Mouse (Mus musculus) monocyte, adult 2 months (primary cell): ENCODE data around the gene Adgre1.
"Not testable (repeated sequence)": the region's sequence is repeated elsewhere in the genome, so short reads cannot be mapped to it uniquely, and the experiment has no call there.

Source experiments
- DNase-seq, 2 experiments: peaks; one replicate each; pipeline ENCODE4 v3.0.0; 2022; ENCODE audit warnings: low spot score in 2 of 2, low read depth in 1 of 2

Gene Adgre1

GRCm38 (mm10) chr17:57358441-57358840, at the start of gene Adgre1:
TSS of gene Adgre1 (plus strand) at chr17:57358691.
- peak in 1 of 2 experiments; percentile 38 for DNase-seq

DNA sequence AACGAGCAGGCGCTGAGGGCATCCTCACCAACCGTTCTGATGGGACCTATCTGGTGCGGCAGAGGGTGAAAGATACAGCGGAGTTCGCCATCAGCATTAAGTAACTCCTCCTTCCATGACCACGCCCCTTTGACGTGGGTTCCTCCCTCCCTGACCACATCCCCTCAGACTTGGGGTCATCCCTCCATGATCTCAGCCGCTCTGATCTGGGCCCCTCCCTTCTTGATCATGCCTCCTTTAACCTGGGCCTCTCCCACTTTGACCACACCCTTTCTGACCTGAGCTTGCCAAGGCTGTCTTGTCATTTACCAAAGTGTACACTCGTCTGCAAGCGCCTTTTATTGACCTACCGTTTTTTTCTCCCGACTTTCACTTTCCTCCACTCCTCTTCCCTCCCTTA, 46.7 kb upstream of the Adgre1 start:
- no peak for DNase-seq

DNA sequence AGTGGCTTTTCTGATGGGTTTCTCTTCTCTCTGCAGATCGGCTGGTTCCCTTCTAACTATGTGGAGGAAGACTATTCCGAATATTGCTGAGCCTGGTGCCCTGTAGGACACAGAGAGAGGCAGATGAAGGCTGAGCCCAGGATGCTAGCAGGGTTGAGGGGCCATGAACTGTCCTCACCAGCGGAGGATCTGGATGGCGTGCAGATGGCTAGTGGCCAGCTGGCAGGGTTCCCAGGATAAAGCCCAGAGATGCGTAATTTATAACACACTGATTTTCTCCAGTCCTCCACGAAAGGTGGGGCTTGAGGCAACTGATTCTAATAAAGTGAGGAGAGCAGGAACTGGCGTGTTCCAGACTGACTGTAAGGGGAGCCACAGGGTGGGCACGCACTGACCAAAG, 30.9 kb upstream of the Adgre1 start:
- no peak for DNase-seq

DNA sequence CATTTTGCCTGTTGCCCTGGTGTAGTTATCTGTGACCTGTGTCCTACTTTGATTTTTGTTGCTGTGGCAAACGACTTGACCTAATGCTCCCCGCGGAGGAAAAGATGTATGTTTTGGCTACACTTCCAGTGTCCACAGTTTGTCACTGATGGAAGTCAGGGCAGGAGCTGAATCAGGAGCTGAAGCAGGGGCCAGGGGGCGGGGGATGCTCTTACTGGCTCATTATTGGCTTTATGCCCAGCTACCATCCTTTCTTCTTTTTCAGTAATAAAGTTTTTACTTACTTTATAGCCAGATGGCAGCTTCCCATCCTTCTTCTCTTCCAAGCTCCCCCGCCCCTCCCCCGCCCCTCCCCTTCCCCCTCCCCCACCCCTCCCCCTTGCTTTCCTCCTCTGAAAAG, 29.5 kb upstream of the Adgre1 start:
- no peak for DNase-seq

- peak; percentile 36 to 42 for DNase-seq
Measured at GRCm38 (mm10) chr17:57330993-57331392, 27.5 kb upstream of the Adgre1 start.

- DNase-seq, result no peak
Measured at GRCm38 (mm10) chr17:57332241-57332640, 26.2 kb upstream of the Adgre1 start.

DNA sequence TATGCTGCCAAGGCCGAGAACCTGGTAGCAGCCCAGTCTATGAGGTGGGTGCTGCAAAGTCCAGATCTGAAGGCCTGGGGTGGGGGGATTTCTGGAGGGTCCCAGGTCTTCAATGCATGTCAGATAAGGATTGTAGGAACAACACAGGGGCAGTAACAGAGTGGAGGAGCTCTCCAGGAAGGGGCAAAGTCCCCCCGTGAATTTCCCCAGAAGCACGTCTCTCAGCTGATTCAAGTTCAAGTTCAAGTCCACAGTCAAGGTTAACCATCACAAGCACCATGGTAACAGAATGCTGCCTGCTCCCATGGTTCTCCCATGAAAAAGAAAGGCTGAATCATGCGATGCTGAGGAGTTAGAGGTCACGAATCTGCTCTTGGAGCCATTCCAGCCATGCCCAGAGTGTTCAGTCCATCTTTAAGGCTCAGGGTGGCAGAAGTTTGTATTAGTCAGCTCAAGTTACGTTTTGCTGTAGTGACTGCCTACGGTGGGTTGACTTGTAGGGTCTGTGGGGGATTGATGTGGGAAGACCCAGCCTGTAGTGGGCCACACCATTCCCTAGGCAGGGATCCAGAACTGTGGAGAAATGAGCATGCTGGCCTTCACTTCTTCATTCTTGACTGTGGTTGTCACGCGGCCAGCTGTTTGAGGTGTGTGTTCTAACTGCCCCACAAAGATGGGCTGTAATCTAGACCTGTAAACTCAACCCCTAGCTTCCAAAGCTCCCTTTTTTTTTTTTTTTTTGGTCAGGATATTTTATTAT, 24.3 kb upstream of the Adgre1 start:
- no peak for DNase-seq

DNA sequence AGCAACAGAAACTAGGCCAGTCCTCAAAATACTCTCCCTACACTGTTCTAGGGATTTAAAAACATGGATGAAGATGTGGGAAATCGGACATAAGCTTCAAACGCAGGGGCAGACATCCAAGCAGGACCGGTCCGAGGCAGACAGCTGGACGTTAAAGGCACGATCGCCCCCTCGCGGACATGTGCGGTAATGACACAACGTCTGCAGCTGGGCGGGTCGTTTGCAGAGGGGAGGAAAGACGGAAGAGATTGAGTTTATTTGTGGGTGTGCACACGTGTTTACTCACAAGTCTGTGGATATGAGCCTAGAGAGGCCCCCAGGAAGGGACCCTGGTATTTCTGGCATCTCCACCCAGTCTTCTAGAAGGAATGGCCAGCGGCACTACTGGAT, 23.7 kb upstream of the Adgre1 start:
- peak; percentile 74 to 84 for DNase-seq

- DNase-seq, result not testable (repeated sequence)
Measured at GRCm38 (mm10) chr17:57335194-57335593, 23.3 kb upstream of the Adgre1 start.

- DNase-seq, result peak; percentile 74 to 81
Measured at GRCm38 (mm10) chr17:57335673-57336303, 22.7 kb upstream of the Adgre1 start.

DNA sequence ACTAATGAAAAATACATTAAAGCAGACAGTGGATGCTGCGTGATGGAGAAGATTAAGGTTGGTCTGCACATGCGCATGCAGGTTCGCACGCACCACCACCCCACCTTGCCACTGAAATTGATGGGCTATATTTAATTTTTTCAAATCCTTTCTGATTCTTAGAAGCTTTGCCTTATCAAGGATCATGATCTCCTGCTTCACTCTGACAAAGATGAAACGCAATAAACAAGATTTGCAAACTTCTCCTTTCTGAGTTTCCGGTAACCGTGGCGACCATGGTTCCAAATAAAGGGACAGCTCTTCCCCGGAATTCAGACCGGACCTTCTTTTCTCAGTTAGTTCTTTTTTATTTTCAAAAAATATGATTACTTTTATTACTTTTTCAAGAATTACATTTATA, 20.5 kb upstream of the Adgre1 start:
- peak in 1 of 2 experiments; percentile 33 for DNase-seq

- DNase-seq, result no peak
Measured at GRCm38 (mm10) chr17:57339298-57339697, 19.2 kb upstream of the Adgre1 start.

- DNase-seq, result no peak
Measured at GRCm38 (mm10) chr17:57341568-57341967, 16.9 kb upstream of the Adgre1 start.

DNA sequence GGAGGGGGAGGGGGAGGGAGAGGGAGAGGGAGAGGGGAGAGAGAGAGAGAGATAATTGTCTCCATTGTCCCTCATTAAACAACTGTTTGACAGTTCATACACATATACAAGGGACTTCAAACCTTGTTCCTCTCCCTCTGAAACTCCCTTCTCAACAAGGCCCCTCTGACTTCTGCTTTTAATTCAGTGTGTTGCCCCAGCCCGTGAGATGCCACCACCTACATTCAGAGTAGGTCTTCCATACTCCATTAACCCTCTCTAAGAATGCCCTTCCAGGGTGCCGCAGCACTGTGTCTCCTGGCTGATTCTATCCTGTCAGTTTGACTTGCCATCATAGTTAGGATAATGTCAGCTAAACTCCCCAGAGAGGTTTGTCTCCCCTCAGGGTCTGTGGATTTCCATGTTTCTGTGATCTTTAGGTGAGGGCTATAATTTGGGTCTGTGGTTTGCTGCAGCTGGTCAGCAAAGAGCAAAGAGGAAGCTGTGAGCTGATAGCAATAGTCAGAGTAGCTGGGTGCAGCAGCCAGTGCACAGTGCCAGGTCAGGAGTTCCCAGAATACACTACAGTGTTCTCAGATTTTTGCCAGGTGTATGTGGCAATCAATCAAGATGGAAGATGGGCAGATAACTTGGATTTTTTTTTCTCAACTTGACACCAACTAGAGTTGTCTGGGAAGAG, 14.3 kb upstream of the Adgre1 start:
- peak in 1 of 2 experiments; percentile 38 for DNase-seq

DNA sequence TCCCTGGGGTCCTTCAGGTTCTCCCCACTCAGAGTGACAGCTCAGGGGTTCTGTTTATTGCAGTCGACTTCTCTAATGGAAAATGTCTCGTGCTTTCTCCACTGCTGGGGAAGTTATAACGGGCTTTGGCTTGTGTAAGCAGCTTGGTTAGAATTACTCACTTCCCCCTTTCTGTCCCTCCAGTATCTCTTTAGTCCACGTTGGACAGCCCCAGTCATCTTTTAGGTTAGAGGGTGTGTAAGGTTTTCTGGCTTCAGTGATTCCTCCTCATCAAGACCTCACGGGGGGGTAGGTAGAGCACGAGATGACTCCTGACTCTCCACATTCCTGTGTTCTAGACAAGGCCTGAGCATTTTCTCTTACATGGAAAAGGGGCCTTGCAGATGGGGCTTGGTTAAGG, 11.5 kb upstream of the Adgre1 start:
- DNase-seq, result peak; percentile 45 to 54

DNA sequence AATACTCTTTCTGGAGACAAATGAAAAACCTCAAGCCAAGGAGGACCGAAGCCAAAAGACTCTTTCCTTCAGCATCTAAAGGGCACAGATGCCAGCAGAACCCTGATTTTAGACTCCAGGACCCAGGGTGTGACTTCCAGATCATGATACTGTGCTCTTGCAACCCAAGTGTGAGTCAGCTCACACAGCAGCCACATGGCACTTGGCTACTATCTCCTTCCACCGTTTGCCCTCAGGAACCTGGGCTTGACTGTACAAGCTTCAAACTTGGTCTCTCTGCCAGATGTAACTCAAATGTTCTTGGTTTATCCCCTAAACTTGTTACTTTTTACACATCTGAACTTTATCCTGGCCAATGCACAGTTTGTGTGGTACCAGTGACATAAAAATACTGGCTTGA, 10.7 kb upstream of the Adgre1 start:
- DNase-seq, result no peak

DNA sequence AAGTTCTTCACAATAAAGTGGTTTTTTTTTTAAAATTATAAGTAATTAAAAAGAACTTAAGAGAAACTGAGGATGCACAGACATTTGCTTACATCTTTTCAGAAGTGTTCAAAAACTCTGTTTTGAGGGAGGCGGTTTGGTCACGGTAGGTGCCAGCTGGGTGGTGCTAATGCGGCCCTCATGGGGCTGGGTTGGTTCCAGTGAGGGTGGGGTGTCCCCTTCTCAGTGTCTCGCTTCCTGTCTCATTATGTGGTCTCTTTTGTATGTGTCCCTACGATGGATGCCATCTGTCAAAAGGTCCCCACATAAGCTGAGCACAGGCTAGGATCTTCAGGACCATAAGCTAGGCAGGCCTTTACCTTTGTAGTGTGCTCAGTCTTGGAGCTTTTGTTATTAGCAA, 9.4 kb upstream of the Adgre1 start:
- DNase-seq, result no peak

DNA sequence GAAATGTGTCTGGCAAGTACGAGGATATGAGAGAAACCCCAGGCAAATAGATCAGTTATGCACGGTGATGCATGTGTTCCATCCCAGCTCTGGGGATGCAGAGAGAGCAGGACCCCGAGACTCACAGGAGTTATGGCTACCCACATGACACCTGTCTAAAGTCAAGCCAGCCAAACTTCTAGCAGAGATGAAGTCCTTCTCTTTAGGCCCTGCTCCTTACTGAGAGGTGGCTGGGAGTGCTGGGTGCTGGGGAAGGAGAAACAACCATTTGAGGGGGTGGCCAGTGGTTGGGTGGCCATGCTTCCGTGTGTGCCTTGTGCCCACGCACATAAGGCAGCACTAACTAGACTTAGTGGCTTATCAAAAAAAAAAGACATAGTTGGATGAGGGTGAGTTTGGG, 8.3 kb upstream of the Adgre1 start:
- DNase-seq, result no peak

DNA sequence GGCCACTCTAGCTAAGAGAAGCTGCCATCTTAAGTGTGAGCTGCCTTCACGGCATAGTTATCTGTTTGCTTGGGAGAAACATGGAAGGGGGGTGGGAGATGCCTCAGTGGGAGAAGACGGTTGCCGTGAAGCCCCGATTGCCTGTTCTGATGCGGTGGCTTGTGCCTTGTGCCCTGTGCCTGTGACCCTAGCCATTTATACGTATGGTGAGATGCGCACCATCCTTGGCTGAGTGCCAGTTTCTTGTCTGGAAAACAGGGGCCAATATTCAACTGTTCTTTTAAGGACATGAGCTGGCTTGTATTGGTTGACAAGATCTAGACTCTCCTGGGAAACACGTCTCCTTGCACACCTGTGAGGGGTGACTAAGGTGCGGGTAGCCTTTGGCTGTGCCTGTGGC, 7.4 kb upstream of the Adgre1 start:
- DNase-seq, result no peak

DNA sequence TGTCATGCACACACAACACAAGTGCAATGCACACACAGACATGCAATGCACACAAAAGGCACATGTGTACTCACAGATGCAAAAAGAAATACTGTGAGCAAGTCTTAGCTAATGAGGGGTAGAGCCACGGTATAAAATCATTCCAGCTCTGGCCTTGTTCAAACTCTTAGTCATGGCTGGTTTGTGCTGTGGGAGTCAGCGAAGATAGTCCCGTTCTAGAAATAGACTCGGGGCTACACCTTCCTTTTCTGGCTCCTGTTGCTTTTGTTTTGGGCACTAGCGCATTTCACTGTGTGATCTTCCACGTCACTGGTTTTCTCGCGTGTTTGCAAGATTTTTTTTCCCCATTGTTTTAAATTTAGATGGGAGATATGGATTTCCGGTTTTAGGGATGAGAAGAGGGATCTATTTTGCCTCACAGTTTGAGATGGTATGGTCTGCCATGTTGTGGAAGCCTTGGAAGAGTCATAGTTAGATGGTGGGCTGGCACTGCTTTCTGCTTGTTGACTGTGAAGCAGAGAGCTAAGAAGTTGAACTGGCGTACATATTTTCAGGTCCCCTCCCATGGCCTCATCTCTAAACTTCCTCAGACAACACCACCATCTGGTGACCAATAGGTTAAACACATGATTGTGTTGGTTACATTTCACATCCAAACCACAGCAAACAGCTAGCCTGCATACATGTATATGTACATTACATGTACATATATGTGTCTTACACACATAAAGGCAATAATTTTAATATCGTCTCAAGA, 1.2 kb downstream of the Adgre1 start:
- DNase-seq, result no peak
